Mouse (Mus musculus): ENCODE measurements at regions not wholly inside any gene's neighbourhood (a gene's known extent, or its start where the extent isn't known, plus 50 kb on each side); places are given as distances from the start of the nearest gene placed in this dataset.

DNA sequence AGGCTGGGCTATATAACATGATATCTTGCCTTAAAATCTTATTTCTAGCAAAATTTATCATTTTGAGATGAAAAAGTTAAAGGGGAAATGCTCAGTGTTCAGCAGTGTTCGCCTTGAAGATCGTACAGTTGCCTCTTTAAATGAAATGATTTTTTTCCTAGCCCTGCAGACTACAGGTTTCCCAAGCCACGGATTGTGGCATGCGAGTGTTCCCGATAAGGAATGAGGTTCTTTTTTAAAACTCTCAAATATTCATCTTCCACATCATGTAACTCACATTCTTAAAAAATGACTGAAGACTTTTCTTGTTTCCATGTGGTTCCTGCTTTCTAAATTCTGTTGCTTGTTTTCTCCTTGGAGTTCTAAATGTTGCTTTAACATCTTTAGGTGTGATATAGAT is 566.0 kb downstream of the Gm43517 start:
- H3K27ac ChIP-seq (replicated peaks): no peak overlapping the region
- no peak overlapping the region for H3K4me3 ChIP-seq
- no peaks in the 10 kb centered on the region for H3K27me3 ChIP-seq
- no peak overlapping the region for H3K4me2 ChIP-seq
- WGBS: 88% methylated on average over 5 of the region's 5 CpGs
- ATAC-seq (ENCODE audit: low FRiP score, low read depth): no peak
- H3K9me3 ChIP-seq: no peaks in the 10 kb centered on the region
- H3K9ac ChIP-seq: no peak overlapping the region
- peaks cover 1% of the 10 kb centered on the region; the same call in 1 of the 2 replicates for H3K4me1 ChIP-seq (replicated peaks)
- H3K36me3 ChIP-seq: no peaks in the 10 kb centered on the region

- Histone ChIP-seq H3K4me1 (replicated peaks) (no peaks in the 10 kb centered on the region), H3K36me3 (no peaks in the 10 kb centered on the region), H3K27ac (replicated peaks) (no peak overlapping the region), H3K9me3 (no peaks in the 10 kb centered on the region), H3K4me2 (no peak overlapping the region), H3K9ac (no peak overlapping the region), H3K4me3 (no peak overlapping the region), H3K27me3 (no peaks in the 10 kb centered on the region)
- ATAC-seq (ENCODE audit: low FRiP score, low read depth): peak; percentile 42; the same call in 1 of the 2 replicates
- 42% methylated on average over 5 of the region's 5 CpGs for WGBS
Measured at GRCm38 (mm10) chr12:49951821-49952220, 566.8 kb downstream of the Gm43517 start.

DNA sequence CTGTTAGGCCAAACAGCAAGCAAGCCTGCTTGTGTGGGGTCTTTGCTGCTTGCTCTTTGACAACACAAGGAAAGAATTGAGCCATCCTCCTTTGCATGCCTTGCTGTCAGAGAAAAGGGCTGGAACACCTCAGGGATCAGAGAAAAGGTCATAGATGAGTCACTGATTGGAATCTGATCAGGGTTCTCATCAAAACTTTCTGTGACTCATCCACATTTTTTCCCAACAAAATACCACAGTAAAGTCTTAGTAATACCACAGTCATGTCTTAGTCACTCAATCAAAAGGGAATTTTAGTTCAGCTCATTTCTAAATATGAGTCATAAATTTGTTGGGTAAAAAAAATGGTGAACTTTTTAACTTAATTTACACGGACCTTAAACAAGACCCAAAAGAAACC is 583.1 kb downstream of the Gm43517 start:
- Histone ChIP-seq H3K36me3 (no peaks in the 10 kb centered on the region), H3K9me3 (no peaks in the 10 kb centered on the region)
- 82% methylated on average over 1 of the region's 1 CpGs for WGBS

DNA sequence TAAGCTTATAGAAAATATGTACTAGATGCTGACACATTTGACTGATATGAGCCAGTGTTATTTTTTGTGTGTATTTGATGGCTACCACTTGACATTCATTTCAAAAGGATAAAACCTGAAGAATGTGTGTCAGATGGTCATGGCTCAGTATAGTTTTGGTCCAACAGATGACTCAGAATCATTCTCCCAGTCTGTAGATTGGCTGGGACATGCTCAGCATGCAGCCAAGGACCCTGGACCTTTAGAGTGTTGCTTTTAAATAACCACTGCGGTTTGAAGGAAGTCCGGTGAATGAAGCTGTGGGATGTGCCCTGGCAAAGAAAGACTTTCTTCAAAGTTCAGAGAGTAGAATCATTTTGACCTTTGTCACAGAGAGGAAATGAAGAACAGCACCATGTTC is 584.6 kb downstream of the Gm43517 start:
- Histone ChIP-seq H3K4me1 (replicated peaks) (no peaks in the 10 kb centered on the region), H3K9me3 (no peaks in the 10 kb centered on the region), H3K4me3 (no peak overlapping the region), H3K27me3 (0 out of 2 replicates have a peak, but pooled peaks cover 2% of the 10 kb centered on the region), H3K9ac (no peak overlapping the region), H3K36me3 (no peaks in the 10 kb centered on the region), H3K4me2 (no peak overlapping the region), H3K27ac (replicated peaks) (no peak overlapping the region)
- 16% methylated on average over 2 of the region's 2 CpGs for WGBS
- ATAC-seq (ENCODE audit: low FRiP score, low read depth): no peak

More for the DNA sequence above, 583.1 kb downstream of the Gm43517 start:
- no peak overlapping the region for H3K4me2 ChIP-seq
- H3K4me3 ChIP-seq: no peak overlapping the region
- no peak for ATAC-seq (ENCODE audit: low FRiP score, low read depth)
- no peaks in the 10 kb centered on the region for H3K4me1 ChIP-seq (replicated peaks)
- no peaks in the 10 kb centered on the region for H3K27me3 ChIP-seq
- no peak overlapping the region for H3K27ac ChIP-seq (replicated peaks)
- no peak overlapping the region for H3K9ac ChIP-seq

DNA sequence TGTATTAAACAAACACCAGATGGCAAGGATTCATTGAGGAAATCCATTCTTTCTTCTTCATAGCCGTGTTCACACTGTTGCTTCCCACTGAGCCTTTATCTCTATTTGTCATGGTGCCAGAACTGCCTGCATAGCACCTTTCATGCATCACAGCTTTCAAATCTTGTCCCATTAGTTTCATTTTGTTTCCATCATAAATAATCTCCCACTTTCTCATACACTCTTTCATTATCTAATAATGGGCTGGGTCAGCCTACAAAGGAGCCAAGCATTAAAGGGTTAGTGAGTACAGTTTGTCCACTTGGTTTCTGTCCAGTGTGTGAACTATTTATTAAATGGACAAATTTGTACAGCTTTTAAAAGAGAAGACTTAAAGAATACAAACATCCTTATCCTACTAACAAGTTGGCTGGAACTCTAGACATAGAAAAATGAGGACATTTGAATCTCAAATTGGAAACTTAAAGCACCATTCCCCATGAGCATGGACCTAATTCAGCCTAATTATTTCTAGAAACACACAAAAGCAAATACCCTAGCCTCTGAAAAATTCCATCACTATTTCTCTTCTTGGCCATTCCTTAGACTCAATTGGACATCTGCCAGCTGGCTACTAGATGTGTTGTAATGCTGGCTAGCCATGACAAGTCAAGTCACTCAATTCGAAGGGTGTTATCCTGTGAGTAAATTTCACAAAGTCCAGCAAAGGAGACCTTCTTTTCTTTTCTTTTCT is 589.8 kb downstream of the Gm43517 start:
- Histone ChIP-seq H3K4me2 (no peak overlapping the region), H3K9ac (no peak overlapping the region), H3K27me3 (0 out of 2 replicates have a peak, but pooled peaks cover 8% of the 10 kb centered on the region), H3K4me1 (replicated peaks) (no peaks in the 10 kb centered on the region), H3K36me3 (no peaks in the 10 kb centered on the region), H3K27ac (replicated peaks) (no peak overlapping the region), H3K4me3 (no peak overlapping the region), H3K9me3 (no peaks in the 10 kb centered on the region)
- WGBS: 13% methylated on average over 2 of the region's 2 CpGs
- ATAC-seq (ENCODE audit: low FRiP score, low read depth): 0 out of 2 replicates have a peak, but pooled peaks have one; percentile 23

DNA sequence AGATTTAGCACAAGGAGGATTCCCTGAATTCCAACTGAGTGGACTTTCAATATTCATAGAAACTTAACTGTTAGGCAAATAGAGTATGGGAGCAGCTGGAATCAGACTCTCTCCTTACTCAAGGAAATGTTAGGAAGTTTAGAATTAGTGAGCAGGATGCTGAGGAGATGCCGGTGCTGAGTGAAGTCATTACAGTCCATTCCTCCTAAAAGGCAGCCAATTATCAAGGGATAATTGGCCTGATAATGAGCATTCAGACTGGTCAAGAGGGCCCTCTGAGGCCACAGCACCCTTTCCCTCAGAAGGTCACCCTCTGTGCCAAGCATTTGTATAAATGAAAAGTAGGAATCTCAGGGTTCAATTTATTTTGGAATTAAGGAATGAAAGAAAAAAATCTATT is 590.6 kb downstream of the Gm43517 start:
- Histone ChIP-seq H3K4me3 (no peak overlapping the region), H3K4me1 (replicated peaks) (no peaks in the 10 kb centered on the region), H3K36me3 (no peaks in the 10 kb centered on the region), H3K27ac (replicated peaks) (no peak overlapping the region), H3K4me2 (no peak overlapping the region), H3K9me3 (no peaks in the 10 kb centered on the region), H3K27me3 (0 out of 2 replicates have a peak, but pooled peaks cover 8% of the 10 kb centered on the region), H3K9ac (no peak overlapping the region)
- WGBS: 31% methylated on average over 1 of the region's 1 CpGs
- ATAC-seq (ENCODE audit: low FRiP score, low read depth): no peak

DNA sequence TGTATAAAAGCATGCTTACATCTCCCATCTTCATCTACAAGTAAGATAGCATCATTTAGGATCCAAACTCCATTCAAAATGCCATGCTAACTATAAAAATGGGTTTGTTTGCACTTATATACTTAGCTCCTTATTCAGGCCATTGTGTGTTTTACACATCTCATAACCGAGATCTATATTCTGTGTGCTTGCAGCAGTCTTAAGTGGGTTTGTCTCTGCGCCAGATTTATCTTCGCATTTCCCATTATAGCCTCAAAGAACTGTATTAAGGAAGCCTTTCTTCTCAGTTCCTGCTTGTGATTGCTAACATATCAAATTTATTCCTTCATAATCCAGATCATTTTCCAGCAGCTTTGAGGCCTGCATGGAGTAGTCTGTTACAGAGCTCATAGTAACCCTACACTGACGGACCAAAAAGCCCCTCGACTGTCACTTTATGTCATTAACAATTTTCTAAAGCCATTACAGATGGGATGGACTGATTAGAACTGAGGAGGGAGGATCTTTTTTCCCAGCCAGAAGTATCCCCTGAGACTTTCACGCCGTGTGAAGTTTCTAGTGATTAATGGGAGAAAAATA is 607.6 kb downstream of the Gm43517 start:
- no peaks in the 10 kb centered on the region for H3K9me3 ChIP-seq
- H3K9ac ChIP-seq: no peak overlapping the region
- no peak for ATAC-seq (ENCODE audit: low FRiP score, low read depth)
- H3K27me3 ChIP-seq: no peaks in the 10 kb centered on the region
- no peak overlapping the region for H3K4me3 ChIP-seq
- H3K27ac ChIP-seq (replicated peaks): no peak overlapping the region
- WGBS: 53% methylated on average over 7 of the region's 7 CpGs
- no peaks in the 10 kb centered on the region; the same call in 1 of the 2 replicates for H3K4me1 ChIP-seq (replicated peaks)
- H3K4me2 ChIP-seq: no peak overlapping the region
- no peaks in the 10 kb centered on the region for H3K36me3 ChIP-seq

DNA sequence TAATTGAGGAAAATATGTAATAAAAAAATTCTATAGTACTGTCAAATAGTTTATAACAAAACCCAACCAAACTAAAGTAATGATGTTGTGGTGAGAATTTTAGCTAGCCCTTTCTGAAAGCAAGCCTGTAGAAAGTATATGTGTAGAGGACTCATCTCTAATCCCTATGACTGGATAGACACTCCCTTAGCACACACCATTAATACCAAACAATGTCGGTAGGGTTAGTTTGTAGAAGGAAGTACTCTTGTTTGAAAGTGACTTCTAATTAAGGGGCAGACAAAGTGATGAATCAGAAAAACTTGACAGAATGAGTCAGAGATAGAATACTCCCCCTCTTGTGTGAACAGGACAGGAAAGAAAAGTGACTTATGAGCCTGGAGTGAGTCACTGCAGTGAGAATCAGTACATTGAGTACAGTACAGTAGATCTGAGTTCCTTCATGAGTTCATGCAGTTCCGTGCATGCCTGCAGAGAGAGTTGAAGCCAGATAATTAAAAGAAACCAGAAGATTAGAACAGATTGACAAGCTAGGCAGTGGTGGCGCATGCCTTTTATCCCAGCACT is 610.0 kb downstream of the Prkd1 start:
- no peak overlapping the region for H3K4me3 ChIP-seq
- H3K9ac ChIP-seq: no peak overlapping the region
- no peak overlapping the region for H3K4me2 ChIP-seq
- no peak for ATAC-seq (ENCODE audit: low FRiP score, low read depth)
- H3K36me3 ChIP-seq: no peaks in the 10 kb centered on the region
- H3K27ac ChIP-seq (replicated peaks): no peak overlapping the region
- 92% methylated on average over 3 of the region's 3 CpGs for WGBS
- no peaks in the 10 kb centered on the region for H3K4me1 ChIP-seq (replicated peaks)
- no peaks in the 10 kb centered on the region for H3K9me3 ChIP-seq
- no peaks in the 10 kb centered on the region for H3K27me3 ChIP-seq

GRCm38 (mm10) chr12:50061286-50061685 is 587.6 kb downstream of the Prkd1 start:
- H3K9me3 ChIP-seq: no peaks in the 10 kb centered on the region
- no peak overlapping the region for H3K9ac ChIP-seq
- 90% methylated on average over 2 of the region's 2 CpGs for WGBS
- no peak overlapping the region for H3K27ac ChIP-seq (replicated peaks)
- no peaks in the 10 kb centered on the region for H3K4me1 ChIP-seq (replicated peaks)
- no peak for ATAC-seq (ENCODE audit: low FRiP score, low read depth)
- H3K36me3 ChIP-seq: no peaks in the 10 kb centered on the region
- H3K27me3 ChIP-seq: no peaks in the 10 kb centered on the region
- no peak overlapping the region for H3K4me2 ChIP-seq
- H3K4me3 ChIP-seq: no peak overlapping the region

GRCm38 (mm10) chr12:50066394-50066793 is 582.5 kb downstream of the Prkd1 start:
- H3K4me1 ChIP-seq (replicated peaks): no peaks in the 10 kb centered on the region
- no peak for ATAC-seq (ENCODE audit: low FRiP score, low read depth)

DNA sequence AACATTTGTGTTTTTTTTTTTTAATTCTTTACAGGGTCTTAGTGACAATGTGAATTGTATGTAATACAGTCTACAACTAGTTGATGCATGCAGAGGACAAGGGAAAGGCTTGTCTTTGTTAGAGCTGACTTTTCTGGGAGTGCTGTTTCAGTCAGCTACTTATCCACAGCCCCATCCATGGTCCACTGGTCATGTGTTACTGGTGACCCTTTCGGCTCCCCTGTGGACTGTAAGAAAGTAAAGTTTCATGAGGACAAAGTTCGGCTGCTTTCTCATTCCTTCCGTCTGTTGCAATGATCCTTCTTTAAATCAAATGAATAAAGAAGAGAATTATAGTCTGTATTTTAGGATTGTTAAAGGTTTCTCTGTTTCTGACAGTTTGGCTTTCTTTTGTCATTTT is 577.1 kb downstream of the Prkd1 start:
- WGBS: 39% methylated on average over 3 of the region's 3 CpGs
- no peaks in the 10 kb centered on the region for H3K36me3 ChIP-seq
- H3K27me3 ChIP-seq: no peaks in the 10 kb centered on the region
- H3K9ac ChIP-seq: no peak overlapping the region
- H3K4me2 ChIP-seq: no peak overlapping the region
- no peak overlapping the region for H3K4me3 ChIP-seq
- no peaks in the 10 kb centered on the region for H3K9me3 ChIP-seq
- ATAC-seq (ENCODE audit: low FRiP score, low read depth): no peak
- no peak overlapping the region for H3K27ac ChIP-seq (replicated peaks)
- no peaks in the 10 kb centered on the region for H3K4me1 ChIP-seq (replicated peaks)

More at GRCm38 (mm10) chr12:50066394-50066793, 582.5 kb downstream of the Prkd1 start:
- no peak overlapping the region for H3K4me3 ChIP-seq
- no peaks in the 10 kb centered on the region for H3K9me3 ChIP-seq
- no peak overlapping the region for H3K9ac ChIP-seq
- 89% methylated on average over 4 of the region's 4 CpGs for WGBS
- H3K36me3 ChIP-seq: no peaks in the 10 kb centered on the region
- H3K27me3 ChIP-seq: no peaks in the 10 kb centered on the region
- no peak overlapping the region for H3K4me2 ChIP-seq
- no peak overlapping the region for H3K27ac ChIP-seq (replicated peaks)

DNA sequence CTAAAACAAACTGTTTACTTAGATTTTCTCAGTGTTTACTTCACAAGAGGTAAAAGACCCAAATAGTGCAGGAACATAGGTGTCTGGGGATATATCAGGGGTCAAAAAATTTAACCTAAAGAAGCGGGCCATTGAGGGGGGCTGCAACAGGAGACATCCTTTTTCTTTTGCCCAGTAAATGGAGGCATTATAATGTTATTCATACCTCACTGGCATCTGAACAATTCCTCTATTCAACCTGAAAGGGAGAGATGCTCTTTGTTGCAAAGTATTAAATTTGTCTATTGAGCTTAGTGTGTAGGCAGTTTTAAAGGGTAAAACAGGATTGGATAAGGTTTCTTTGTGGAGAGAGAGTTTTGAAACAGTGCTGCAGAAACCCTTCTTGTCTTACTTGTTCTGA is 576.5 kb downstream of the Prkd1 start:
- no peak overlapping the region for H3K4me2 ChIP-seq
- H3K4me3 ChIP-seq: no peak overlapping the region
- WGBS: 27% methylated on average over 1 of the region's 1 CpGs
- no peak for ATAC-seq (ENCODE audit: low FRiP score, low read depth)
- no peaks in the 10 kb centered on the region for H3K9me3 ChIP-seq
- H3K27me3 ChIP-seq: no peaks in the 10 kb centered on the region
- no peak overlapping the region for H3K9ac ChIP-seq
- H3K4me1 ChIP-seq (replicated peaks): no peaks in the 10 kb centered on the region
- H3K36me3 ChIP-seq: no peaks in the 10 kb centered on the region
- no peak overlapping the region for H3K27ac ChIP-seq (replicated peaks)

Measured in hindbrain, embryonic 15.5 days (tissue).